Mouse (Mus musculus): ENCODE measurements around the gene Gm20458.

DNA sequence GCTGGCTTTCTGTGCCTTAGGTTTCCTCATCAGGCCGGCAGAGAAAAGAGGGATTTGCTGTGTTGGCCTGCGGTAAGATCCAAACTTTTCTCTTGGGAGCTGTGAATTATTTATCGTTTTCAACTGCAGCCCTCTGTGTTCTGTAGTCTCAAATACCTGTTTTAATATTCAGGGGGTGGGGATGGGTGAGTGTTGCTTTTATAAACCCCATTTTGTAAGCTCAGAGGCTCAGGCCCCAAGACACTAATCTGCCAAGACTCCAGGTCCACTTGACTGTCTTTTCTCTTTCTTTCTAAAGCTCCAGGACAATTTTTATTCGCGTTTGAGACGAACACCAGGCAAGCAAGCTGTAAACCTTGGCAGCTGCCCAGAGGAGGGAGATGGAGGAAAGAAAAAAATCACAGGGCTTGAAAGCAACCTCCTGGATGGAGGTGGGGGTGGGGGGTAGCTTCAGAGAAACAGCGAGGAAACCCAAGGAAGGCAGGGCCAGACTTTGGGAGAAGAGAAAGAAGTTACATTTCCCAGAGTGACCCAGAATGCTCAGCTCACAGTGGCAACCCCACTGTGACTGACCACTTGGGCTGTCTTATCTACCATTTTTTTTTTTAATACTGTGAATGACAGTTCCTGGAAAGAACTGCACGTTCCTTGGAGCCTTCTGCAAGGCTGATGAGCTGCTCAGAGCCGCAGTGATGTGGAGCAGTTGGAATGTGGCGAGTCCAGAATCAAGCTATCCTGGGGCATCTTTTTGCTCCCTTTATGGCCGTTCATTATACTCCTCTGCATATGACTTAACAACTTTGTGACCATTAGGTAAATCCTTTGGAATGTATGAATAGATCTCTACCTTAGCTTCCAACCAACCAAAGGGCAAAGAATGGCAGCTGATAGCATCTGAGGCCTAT lies 57.8 kb downstream of the Gm20458 start:
- TF ChIP-seq GATA1 (IDR thresholded peaks at IDR 0.05; ENCODE audit: low read length) (no peak), TAL1 (IDR thresholded peaks at IDR 0.05; ENCODE audit: low read length) (no peak)

Measured in erythroblast, embryonic 14.5 days (primary cell).